Mouse (Mus musculus) ES-CJ7 (cell line): ENCODE results near the gene Cnot6.

Experiments used
- DNase-seq: peaks from one replicate; pipeline ENCODE4 v3.0.0; 2011; ENCODE audit warnings: low read depth, low spot score

Cnot6 gene

GRCm38 (mm10) chr11:49654651-49655050 is 57.9 kb downstream of the Cnot6 start:
- DNase-seq, result no peak

GRCm38 (mm10) chr11:49653079-49653408 is 59.5 kb downstream of the Cnot6 start:
- no peak for DNase-seq

- DNase-seq, result peak; percentile 88
These were observed 60.0 kb downstream of the Cnot6 start for GRCm38 (mm10) chr11:49652401-49653078.

GRCm38 (mm10) chr11:49651762-49652322 is 60.7 kb downstream of the Cnot6 start:
- DNase-seq, result no peak

GRCm38 (mm10) chr11:49650994-49651761 is 61.3 kb downstream of the Cnot6 start:
- DNase-seq, result no peak

GRCm38 (mm10) chr11:49650113-49650993 is 62.2 kb downstream of the Cnot6 start:
- DNase-seq, result peak; percentile 92

GRCm38 (mm10) chr11:49645677-49646076 is 66.8 kb downstream of the Cnot6 start:
- no peak for DNase-seq

- peak; percentile 91 for DNase-seq
These were observed 76.1 kb downstream of the Cnot6 start for GRCm38 (mm10) chr11:49636449-49636848.

- DNase-seq, result no peak
These were observed 76.9 kb downstream of the Cnot6 start for GRCm38 (mm10) chr11:49635671-49636070.

GRCm38 (mm10) chr11:49634101-49634500 is 78.4 kb downstream of the Cnot6 start:
- DNase-seq, result peak; percentile 43

- DNase-seq, result no peak
These were observed 80.3 kb downstream of the Cnot6 start for GRCm38 (mm10) chr11:49632256-49632655.

- peak; percentile 50 for DNase-seq
These were observed 81.4 kb downstream of the Cnot6 start for GRCm38 (mm10) chr11:49631154-49631553.

GRCm38 (mm10) chr11:49626748-49627147 is 85.8 kb downstream of the Cnot6 start:
- DNase-seq, result no peak

- peak; percentile 67 for DNase-seq
These were observed 86.7 kb downstream of the Cnot6 start for GRCm38 (mm10) chr11:49625863-49626262.

- DNase-seq, result no peak
These were observed 88.4 kb downstream of the Cnot6 start for GRCm38 (mm10) chr11:49624156-49624555.

GRCm38 (mm10) chr11:49621953-49622352 is 90.6 kb downstream of the Cnot6 start:
- no peak for DNase-seq
